Mouse (Mus musculus): ENCODE data around the gene Gnmt. TPM values are rescaled to one million over a fixed set of nuclear protein-coding genes. Genes with fewer than 3 reads are reported as not detected.

The Gnmt gene
- polyA plus RNA-seq (2015; fragmentation: Nextera tagmentation; extraction: Ambion mirVana): 15.0 and 25.6 TPM in 2 replicates

GRCm38 (mm10) chr17:46728904-46729318, at the start of gene Gnmt:
TSS of gene Gnmt (minus strand) at chr17:46729168.

DNA sequence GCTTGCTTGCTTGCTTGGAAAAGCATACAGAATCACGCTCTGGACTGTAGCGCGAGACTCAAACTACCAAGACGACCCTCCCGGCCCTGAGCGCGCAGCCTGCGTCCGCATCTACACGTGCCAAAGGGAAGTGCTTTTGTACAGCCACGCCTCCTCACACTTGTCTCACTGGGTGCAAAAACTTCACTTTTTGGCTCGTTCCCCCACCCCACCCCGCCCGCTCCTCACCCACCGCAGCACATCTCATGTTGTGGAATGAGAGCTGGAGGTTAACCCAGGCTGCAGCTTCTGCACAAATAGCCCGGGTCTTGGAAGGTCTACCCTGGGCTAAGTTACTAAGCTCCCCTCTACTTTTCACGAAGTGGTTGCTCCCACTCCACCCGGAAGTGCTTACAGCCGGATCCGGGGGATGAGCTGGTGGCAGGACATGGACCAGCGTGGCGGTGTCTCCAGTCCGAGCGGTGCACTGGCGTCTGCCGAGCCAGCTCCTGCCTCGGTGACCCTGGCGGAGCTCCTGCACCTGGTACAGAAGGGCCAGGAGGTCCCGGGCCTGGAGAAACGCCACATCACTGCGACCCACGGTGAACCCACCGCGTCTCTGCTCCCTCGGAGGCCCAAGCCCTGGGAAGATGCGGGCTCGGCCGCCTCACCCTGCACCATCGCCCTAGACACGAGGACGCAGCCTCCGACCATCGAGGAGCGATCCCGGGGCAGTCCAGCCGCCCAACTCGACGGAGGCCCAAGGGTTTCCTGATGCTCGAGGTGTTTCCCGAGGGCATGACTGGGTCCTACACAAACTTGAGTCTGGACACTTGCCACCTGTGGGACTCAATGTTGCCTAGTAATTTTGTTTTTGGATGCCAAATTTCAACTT, 43.7 kb upstream of the Gnmt start, which contains the start of gene 2310039H08Rik:
2310039H08Rik (plus strand) TSS at position 232 of the 874 bp plus-strand sequence.

DNA sequence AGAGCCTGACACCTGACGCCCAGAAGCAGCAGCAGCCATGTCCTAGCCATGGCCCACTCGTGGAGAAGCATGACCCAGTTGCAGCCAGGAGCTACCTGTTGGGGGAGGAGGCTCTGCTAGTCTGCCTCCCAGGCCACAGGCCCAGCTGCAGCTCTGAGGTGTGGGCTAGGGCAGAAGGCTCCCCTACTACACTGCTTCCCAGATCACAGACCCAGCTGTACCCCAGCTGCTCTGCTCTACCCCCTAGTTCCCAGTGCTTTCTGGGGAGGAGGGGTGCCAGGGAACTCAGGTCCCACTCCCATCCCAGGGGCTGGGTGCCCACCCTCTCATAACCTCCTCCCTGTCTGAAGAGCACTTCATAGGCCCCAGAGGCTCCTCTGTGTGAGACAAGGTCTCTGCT, 34.6 kb upstream of the Gnmt start, which contains the start of gene Ptcra:
Ptcra (minus strand) TSS at position 169 of the 400 bp plus-strand sequence.

DNA sequence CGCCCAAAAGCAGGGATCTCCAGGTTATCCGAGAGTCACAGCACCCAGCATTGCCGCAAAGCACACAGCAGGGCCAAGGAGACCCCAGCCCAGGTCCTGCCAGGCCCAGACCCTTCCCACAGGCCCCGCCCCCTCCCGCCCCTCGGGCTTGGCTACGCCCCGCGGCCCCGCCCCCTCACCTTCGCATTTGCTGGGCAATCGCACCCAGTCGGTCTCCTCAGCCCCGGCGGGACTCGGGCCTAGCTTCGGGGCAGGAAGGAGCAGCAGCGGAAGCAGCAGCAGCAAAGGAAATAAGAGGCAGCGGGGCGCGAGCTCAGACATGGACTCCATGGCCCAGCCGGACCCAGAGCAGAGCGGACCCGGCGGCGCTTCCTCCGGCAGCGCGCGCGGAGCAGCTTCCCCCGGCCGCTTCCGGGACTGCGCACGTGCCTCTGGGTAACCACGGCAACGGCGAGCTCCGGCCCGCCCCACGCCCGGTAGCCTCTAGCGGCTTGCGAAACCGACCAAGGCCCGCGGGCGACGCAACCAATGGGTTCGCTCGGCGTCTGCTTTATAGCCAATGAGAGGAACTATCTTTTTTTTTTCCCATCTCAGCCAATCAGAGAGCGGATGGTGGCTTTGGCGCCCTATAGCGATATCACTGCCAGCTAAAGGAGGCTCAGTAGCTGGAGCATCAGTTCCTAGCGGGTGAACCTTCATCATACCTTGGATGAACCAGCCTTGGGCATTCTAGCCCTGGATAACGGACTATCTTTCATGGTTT, 23.0 kb upstream of the Gnmt start, which contains the start of gene Cnpy3:
Cnpy3 (minus strand) TSS at position 421 of the 763 bp plus-strand sequence.

DNA sequence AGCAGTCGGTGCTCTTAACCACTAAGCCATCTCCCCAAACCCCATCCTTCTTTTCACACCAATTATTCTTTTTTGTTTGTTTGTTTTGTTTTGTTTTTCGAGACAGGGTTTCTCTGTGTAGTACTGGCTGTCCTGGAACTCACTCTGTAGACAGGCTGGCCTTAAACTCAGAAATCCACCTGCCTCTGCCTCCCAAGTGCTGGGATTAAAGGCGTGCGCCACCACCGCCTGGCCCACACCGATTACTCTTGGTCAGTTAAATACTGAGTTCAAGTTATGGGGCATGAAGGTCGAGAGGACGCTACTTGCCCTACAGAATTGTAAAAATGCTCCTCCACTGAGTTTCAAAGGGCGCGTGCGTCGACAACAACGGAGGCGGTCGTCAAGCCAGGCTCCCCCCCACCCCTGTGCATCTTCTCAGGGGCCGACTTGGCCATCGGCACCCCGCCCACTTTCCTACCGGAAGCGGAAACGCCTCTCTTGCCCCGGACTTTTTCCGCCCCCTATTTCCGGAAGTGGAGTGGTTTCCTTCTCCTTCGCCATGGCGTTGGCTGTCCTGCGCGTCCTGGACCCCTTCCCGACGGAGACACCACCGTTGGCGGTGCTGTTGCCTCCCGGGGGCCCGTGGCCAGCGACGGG, 17.9 kb downstream of the Gnmt start, which contains the start of gene Pex6:
Pex6 (plus strand) TSS at position 505 of the 639 bp plus-strand sequence.

GRCm38 (mm10) chr17:46704887-46705835, 23.8 kb downstream of the Gnmt start, which contains the start of gene Ppp2r5d:
TSS of gene Ppp2r5d (minus strand) at chr17:46705111.

DNA sequence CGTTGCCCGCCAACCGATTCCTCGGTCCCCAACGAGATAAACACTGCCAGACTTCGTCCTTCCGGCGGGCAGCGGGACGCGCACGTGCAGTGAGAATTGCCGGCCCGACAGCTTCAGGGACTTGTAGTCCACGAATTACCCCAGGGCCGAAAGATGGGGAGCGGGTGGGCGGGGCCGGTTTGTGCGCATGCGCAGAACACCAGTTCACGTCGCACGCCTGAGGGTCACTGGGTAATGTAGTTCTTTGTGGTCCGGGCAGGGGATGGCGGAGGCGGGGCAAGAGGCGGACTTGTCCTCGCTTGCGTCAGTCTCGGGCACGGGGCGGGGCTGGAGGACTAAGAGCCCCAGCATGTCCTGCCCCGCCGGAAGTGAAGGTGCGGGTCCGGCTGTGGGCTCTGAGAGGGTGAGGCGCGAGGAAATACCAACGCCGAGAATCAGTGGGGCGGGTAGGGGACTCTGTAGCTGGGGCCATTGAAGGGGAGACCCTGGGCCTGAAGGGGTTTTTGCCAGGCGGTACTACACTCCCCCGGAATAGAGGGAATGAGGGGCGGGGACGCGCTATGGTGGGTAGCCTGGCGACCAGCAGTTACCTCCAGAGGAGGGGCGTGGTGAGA, 48.1 kb downstream of the Gnmt start, which contains the start of gene Klhdc3:
Klhdc3 (minus strand) TSS at position 155 of the 614 bp plus-strand sequence.

GRCm38 (mm10) chr17:46678416-46678815, 50.6 kb downstream of the Gnmt start, which contains the start of gene Mea1:
TSS of gene Mea1 (plus strand) at chr17:46678793.

Other genes with a start within 250 kb of the Gnmt start
- 0.52 and 1.7 TPM in 2 replicates for gene Ttbk1, start 241.5 kb downstream of the Gnmt start, polyA plus RNA-seq (2015; fragmentation: Nextera tagmentation; extraction: Ambion mirVana)
- 9.2 and 12.5 TPM in 2 replicates for gene Dnph1, start 232.5 kb downstream of the Gnmt start, polyA plus RNA-seq (2015; fragmentation: Nextera tagmentation; extraction: Ambion mirVana)
- 5.8 and 6.3 TPM in 2 replicates for gene Cul9, start 182.8 kb downstream of the Gnmt start, polyA plus RNA-seq (2015; fragmentation: Nextera tagmentation; extraction: Ambion mirVana)
- gene Srf, start 173.0 kb downstream of the Gnmt start, polyA plus RNA-seq (2015; fragmentation: Nextera tagmentation; extraction: Ambion mirVana): 2.0 and 4.1 TPM in 2 replicates
- gene Ptk7, start 99.7 kb downstream of the Gnmt start, polyA plus RNA-seq (2015; fragmentation: Nextera tagmentation; extraction: Ambion mirVana): 20.2 and 22.3 TPM in 2 replicates
- 21.7 and 29.3 TPM in 2 replicates for gene Klc4, start 83.1 kb downstream of the Gnmt start, polyA plus RNA-seq (2015; fragmentation: Nextera tagmentation; extraction: Ambion mirVana)
- 91.3 and 138 TPM in 2 replicates for gene Mrpl2, start 82.9 kb downstream of the Gnmt start, polyA plus RNA-seq (2015; fragmentation: Nextera tagmentation; extraction: Ambion mirVana)
- gene Cul7, start 78.8 kb downstream of the Gnmt start, polyA plus RNA-seq (2015; fragmentation: Nextera tagmentation; extraction: Ambion mirVana): 22.6 and 24.3 TPM in 2 replicates
- gene Rrp36, start 54.8 kb downstream of the Gnmt start, polyA plus RNA-seq (2015; fragmentation: Nextera tagmentation; extraction: Ambion mirVana): 41.4 and 55.1 TPM in 2 replicates
- 148 and 198 TPM in 2 replicates for gene Mea1, start 50.4 kb downstream of the Gnmt start, polyA plus RNA-seq (2015; fragmentation: Nextera tagmentation; extraction: Ambion mirVana)
- gene Klhdc3, start 48.3 kb downstream of the Gnmt start, polyA plus RNA-seq (2015; fragmentation: Nextera tagmentation; extraction: Ambion mirVana): 82.8 and 111 TPM in 2 replicates
- gene Ppp2r5d, start 24.1 kb downstream of the Gnmt start, polyA plus RNA-seq (2015; fragmentation: Nextera tagmentation; extraction: Ambion mirVana): 32.7 and 36.4 TPM in 2 replicates
- 21.2 and 30.3 TPM in 2 replicates for gene Pex6, start 17.7 kb downstream of the Gnmt start, polyA plus RNA-seq (2015; fragmentation: Nextera tagmentation; extraction: Ambion mirVana)
- 40.2 and 56.1 TPM in 2 replicates for gene Cnpy3, start 23.0 kb upstream of the Gnmt start, polyA plus RNA-seq (2015; fragmentation: Nextera tagmentation; extraction: Ambion mirVana)
- gene Ptcra, start 34.5 kb upstream of the Gnmt start, polyA plus RNA-seq (2015; fragmentation: Nextera tagmentation; extraction: Ambion mirVana): 0.13 and 0.14 TPM in 2 replicates
- gene 2310039H08Rik, start 43.5 kb upstream of the Gnmt start, polyA plus RNA-seq (2015; fragmentation: Nextera tagmentation; extraction: Ambion mirVana): 150 and 176 TPM in 2 replicates
- gene Rpl7l1, start 53.5 kb upstream of the Gnmt start, polyA plus RNA-seq (2015; fragmentation: Nextera tagmentation; extraction: Ambion mirVana): 80.6 and 93.1 TPM in 2 replicates
- 3.5 and 4.2 TPM in 2 replicates for gene Bicral, start 129.3 kb upstream of the Gnmt start, polyA plus RNA-seq (2015; fragmentation: Nextera tagmentation; extraction: Ambion mirVana)
- gene Tbcc, start 161.5 kb upstream of the Gnmt start, polyA plus RNA-seq (2015; fragmentation: Nextera tagmentation; extraction: Ambion mirVana): 62.1 and 65.4 TPM in 2 replicates
- gene Prph2, start 181.3 kb upstream of the Gnmt start, polyA plus RNA-seq (2015; fragmentation: Nextera tagmentation; extraction: Ambion mirVana): not detected in 2 replicates

All from adrenal gland, postnatal 0 days (tissue).